In genomic region chr7:98769111-98769734, GRCm38 (mm10) we compare ENCODE assay signal across 12 mouse cellular contexts.
DNase-seq lines count a peak whose midpoint lies in the region; ATAC-seq and TF ChIP-seq lines count a peak whose summit lies in the region.
"Had no signal": no experiment of that assay in that cellular context is flagged by ENCODE, and none has a peak within 500 bp of the region (broad histone marks: within the 10 kb centered on the region; RNA-seq: fewer than 3 reads in every experiment).

No protein-coding gene starts in this region.

- peaks cover 11% of the 10 kb centered on the region for H3K4me1 ChIP-seq in heart, embryonic 11.5 days (ENCODE audit: control insufficient read depth, insufficient read depth, low read length)
- H3K4me1 ChIP-seq in kidney, embryonic 16.5 days (ENCODE audit: insufficient read depth, low read length) = peaks cover 27% of the 10 kb centered on the region
- peaks cover 6% of the 10 kb centered on the region; the same call in 1 of the 2 replicates for H3K4me1 ChIP-seq in thymus, adult 2 months (replicated peaks; ENCODE audit: control insufficient read depth, insufficient read depth, low read length)
- H3K4me1 ChIP-seq: liver, embryonic 15.5 days had no signal

- no peak overlapping the region for H3K9ac ChIP-seq in heart, embryonic 11.5 days (ENCODE audit: low read depth, low read length)
- no peak overlapping the region for H3K9ac ChIP-seq in kidney, embryonic 16.5 days (replicated peaks; ENCODE audit: low read length)
- H3K9ac ChIP-seq: liver, embryonic 15.5 days had no signal

- no peak for TF ChIP-seq POLR2A in thymus, adult 2 months (IDR thresholded peaks at IDR 0.05; ENCODE audit: control insufficient read depth, extremely low read depth, insufficient read depth, low read length, poor library complexity)

- H3K9me3 ChIP-seq in heart, embryonic 11.5 days (replicated peaks; ENCODE audit: control insufficient read depth, low read length) = no peaks in the 10 kb centered on the region
- H3K9me3 ChIP-seq in kidney, embryonic 16.5 days (ENCODE audit: low read length) = no peaks in the 10 kb centered on the region
- H3K9me3 ChIP-seq: liver, embryonic 15.5 days had no signal

- no peak overlapping the region for H3K4me2 ChIP-seq in heart, embryonic 11.5 days
- no peak overlapping the region for H3K4me2 ChIP-seq in kidney, embryonic 16.5 days (replicated peaks; ENCODE audit: low read depth, low read length)
- H3K4me2 ChIP-seq: liver, embryonic 15.5 days had no signal

- H3K27ac ChIP-seq in heart, embryonic 11.5 days (ENCODE audit: low read depth, low read length) = 0 out of 2 replicates have a peak overlapping the region, but pooled peaks have one; percentile 18
- H3K27ac ChIP-seq in kidney, embryonic 16.5 days (ENCODE audit: low read length) = no peak overlapping the region
- no peak overlapping the region for H3K27ac ChIP-seq in thymus, adult 2 months (ENCODE audit: control insufficient read depth, insufficient read depth, low read length)
- H3K27ac ChIP-seq: liver, embryonic 15.5 days had no signal

- DNase-seq in heart, adult 18-20 months = no peak
- DNase-seq in kidney, postnatal 10 days = no peak
- DNase-seq in ES-CJ7 (ENCODE audit: low read depth, low spot score) = peak; percentile 29
- DNase-seq in gastrocnemius, postnatal 4 days (ENCODE audit: low spot score in 2 of 2) = no peak
- DNase-seq in thymus, adult 2 months = no peak
- DNase-seq: adrenal gland, adult 8-10 months; kidney, postnatal 25 days had no signal

- H3K36me3 ChIP-seq in heart, embryonic 11.5 days (ENCODE audit: control insufficient read depth, insufficient read depth, low read length) = no peaks in the 10 kb centered on the region
- no peaks in the 10 kb centered on the region for H3K36me3 ChIP-seq in kidney, embryonic 16.5 days (ENCODE audit: insufficient read depth, low read length)
- H3K36me3 ChIP-seq in thymus, adult 2 months (ENCODE audit: control insufficient read depth, insufficient read depth, low read length) = no peaks in the 10 kb centered on the region
- H3K36me3 ChIP-seq: liver, embryonic 15.5 days had no signal

- no peak for ATAC-seq in heart, embryonic 11.5 days (replicated peaks; ENCODE audit: insufficient number of reproducible peaks, low FRiP score, low TSS enrichment)
- ATAC-seq in kidney, embryonic 16.5 days (ENCODE audit: low FRiP score, low TSS enrichment) = 0 out of 2 replicates have a peak, but pooled peaks have one; percentile 29
- ATAC-seq in granulocyte monocyte progenitor cell, adult 5-6 weeks (replicated peaks; ENCODE audit: poor library complexity, severe bottlenecking) = peak; percentile 23; the same call in 1 of the 2 replicates
- ATAC-seq: Patski had no signal

- WGBS in heart, embryonic 11.5 days (ENCODE audit: insufficient replicate concordance) = 41% methylated on average over 1 of the region's 1 CpGs
- WGBS in kidney, embryonic 16.5 days = 29% methylated on average over 1 of the region's 1 CpGs
- 67% methylated on average over 1 of the region's 1 CpGs for WGBS in thymus, adult 2 months

- no peak overlapping the region for H3K4me3 ChIP-seq in heart, embryonic 11.5 days (ENCODE audit: low read depth, low read length)
- H3K4me3 ChIP-seq in kidney, embryonic 16.5 days (ENCODE audit: low read length) = no peak overlapping the region
- no peak overlapping the region for H3K4me3 ChIP-seq in thymus, adult 2 months (ENCODE audit: control insufficient read depth, insufficient read depth, low read length)
- H3K4me3 ChIP-seq: liver, embryonic 15.5 days had no signal

- no peak for TF ChIP-seq CTCF in thymus, adult 2 months (IDR thresholded peaks at IDR 0.05; ENCODE audit: borderline replicate concordance, control insufficient read depth, extremely low read depth, insufficient read depth, low read length, poor library complexity)

- no peaks in the 10 kb centered on the region for H3K27me3 ChIP-seq in heart, embryonic 11.5 days (ENCODE audit: control insufficient read depth, insufficient read depth, low read length)
- peaks cover 33% of the 10 kb centered on the region for H3K27me3 ChIP-seq in kidney, embryonic 16.5 days (ENCODE audit: insufficient read depth, low read length)
- H3K27me3 ChIP-seq in thymus, adult 2 months (ENCODE audit: control insufficient read depth, insufficient read depth, low read length) = no peaks in the 10 kb centered on the region
